Mouse (Mus musculus) C2C12 (cell line): ENCODE measurements around the gene Stk32c.

Source experiments
- CTCF ChIP-seq: IDR thresholded peaks from one replicate; pipeline ENCODE4 v1.5.1; 2011; ENCODE audit not compliant: control insufficient read depth, insufficient read depth, insufficient read length
- USF1 ChIP-seq: IDR thresholded peaks from one replicate; pipeline ENCODE4 v1.6.1; 2011; ENCODE audit warnings: low read depth, mild to moderate bottlenecking, control low read depth, moderate library complexity

- TF ChIP-seq CTCF (no peak), USF1 (no peak)
These were observed 16.1 kb downstream of the Stk32c start for GRCm38 (mm10) chr7:139197022-139197421.
